Mouse (Mus musculus): ENCODE data around the gene Trhr2.

The Trhr2 gene

DNA sequence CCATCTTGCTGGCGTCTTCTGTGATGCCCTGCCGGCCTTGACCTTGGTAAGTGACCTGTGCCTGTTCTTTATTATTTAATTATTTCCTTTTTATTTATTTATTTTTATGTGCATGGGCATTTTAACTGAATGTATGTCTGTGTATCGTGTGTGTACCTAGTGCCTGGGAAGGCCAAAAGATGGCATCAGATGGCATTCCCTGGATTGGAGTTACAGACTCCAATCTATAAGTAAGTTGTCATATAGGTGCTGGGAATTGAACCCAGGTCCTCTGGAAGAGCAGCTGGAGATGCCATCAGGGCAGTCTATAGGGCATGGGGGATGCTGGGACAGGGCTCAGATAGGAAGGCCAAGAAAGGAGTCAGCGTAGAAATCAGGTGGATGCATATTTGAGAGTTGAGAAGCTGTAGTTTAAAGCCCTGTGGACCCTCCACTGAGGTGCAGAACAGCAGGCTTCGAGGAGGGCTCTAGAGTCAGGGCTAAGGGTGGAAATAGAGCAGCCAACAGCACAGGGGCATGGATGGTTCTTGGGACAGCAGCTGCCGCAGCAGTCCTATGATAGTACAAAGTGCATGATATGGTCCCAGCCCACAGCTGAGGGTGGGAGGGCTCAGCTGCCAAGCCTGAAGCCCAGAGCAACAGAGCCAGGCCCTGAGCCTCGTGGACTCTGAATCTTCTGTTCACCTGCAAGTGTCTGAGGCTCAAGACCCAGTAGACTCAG lies at the start of gene Trhr2:
Gene Trhr2, minus strand, starts transcription at position 51 of the 721 bp plus-strand sequence.
- DNase-seq (ENCODE audit: low spot score) = no peak

DNA sequence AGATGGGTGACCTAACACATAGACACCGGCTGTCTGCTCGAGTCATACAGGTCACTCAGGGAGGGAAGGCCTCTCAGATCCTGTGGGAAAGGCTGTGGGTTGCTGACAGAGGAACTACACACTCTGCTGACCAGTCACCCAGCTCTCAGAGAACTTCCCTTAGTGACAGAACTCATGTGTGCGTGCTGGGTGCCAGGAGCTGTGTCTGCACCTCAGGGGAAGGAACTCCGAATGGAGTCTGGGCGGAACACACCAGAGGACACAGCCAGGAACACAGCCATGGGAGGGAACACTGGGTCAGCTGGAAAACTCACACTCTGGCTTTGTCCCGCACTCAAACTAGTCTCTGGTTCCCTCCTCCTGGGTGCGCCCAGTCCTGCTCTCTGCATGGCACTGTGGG lies 47.1 kb upstream of the Trhr2 start:
- no peak for DNase-seq (ENCODE audit: low spot score)

DNA sequence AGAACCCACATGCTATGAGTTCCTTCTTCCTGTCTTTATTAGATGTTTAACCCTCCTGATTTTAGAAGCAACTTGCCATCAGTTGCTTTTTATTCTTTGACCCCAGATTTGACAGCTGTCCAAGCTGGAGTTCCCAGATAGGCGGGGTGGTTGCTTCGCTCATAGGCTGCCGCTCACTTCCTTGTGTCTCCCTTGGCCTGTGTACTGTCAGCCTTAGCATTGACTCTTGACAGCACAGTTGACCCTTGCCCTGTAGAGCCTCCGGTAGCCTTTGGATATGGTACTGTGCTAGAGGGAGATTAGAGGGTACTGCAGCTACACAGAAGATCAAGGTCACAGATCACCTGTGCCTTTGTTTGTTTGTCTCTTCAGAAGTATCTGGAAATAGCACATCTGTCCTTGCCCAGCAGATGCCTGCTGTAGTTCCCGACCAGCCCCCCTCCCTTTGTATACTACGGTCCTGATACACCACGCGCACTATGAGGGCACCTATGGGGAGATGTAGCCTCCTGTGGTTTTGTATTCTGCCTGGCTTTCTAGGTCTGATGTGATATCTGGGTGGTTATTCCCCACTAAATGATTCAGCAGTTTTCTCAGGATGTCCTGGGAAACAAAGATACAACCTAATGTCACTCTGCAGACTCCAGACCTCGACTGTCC lies 44.7 kb upstream of the Trhr2 start:
- no peak for DNase-seq (ENCODE audit: low spot score)

DNA sequence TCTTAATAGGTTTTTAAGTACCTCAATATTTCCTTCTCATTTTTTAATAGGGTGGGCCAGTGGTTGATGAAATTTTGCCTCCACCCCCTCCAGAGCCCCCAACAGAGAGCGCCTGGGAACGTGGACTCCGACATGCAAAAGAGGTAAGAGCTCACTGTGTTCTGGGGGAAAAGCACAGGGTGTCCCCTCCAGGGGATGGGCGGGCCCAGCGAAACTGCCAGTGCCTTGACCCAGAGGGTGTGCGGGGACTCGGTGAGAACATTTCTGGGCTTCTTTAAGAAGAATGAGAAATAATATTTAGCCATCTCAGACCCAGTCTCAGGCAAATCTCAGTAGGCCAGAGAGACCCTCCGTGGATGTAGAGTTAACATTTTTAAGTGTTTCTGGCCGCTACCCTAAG lies 37.6 kb upstream of the Trhr2 start:
- no peak for DNase-seq (ENCODE audit: low spot score)

DNA sequence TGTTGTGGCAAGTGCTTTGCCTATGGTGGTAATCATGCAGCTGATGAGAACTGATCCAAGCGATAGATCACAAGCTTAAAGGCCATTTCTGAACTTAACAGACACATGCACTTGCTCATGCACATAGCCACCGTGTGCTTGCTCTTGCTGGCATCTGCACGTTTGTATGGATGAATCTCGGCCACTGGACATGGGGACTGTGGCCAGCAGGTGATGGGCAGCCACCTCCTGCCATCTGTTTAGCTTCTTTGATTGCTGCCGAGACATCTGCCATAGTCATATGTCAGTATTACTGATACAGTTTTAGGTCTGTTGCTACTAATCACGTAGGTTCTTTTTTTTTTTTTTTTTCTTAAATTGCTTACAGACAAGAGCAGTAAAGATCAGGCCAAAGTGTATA lies 34.7 kb upstream of the Trhr2 start:
- no peak for DNase-seq (ENCODE audit: low spot score)

DNA sequence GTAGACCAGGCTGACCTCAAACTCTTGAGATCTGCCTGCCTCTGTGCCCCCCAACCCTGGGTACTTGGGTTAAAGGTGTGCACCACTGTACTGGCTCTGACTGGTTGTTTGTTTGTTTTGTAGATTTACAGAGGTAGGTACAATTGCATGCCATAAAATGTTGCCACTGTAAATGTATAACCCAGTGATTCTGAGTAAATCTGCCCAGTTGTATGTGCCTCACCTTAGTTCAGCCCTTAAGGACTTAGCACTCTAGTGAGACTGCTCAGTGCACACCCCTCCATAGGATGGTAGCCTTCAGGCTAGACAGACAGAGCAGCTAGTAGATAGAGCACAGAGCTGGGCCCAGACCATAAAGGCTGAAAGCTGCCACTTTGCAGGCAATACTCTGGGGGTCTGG lies 33.2 kb upstream of the Trhr2 start:
- no peak for DNase-seq (ENCODE audit: low spot score)

DNA sequence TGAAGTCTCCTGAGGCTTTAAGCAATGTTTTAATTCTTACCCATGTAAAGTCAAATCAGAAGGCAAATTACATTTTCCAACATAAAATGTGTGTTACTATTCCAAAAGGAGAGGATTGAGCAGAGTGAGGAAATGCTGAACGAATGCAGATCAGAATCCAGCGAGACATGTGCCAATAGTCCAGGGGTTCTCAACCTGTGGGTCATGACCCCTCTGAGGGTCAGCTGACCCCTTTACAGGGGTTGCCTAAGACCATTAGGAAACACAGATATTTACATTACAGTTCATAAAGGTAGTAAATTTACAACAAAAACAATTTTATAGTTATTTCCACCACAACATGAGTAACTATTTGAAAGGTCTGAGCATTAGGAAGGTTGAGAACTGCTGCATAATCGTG lies 30.2 kb upstream of the Trhr2 start:
- no peak for DNase-seq (ENCODE audit: low spot score)

GRCm38 (mm10) chr8:122389357-122389756 lies 28.8 kb upstream of the Trhr2 start:
- no peak for DNase-seq (ENCODE audit: low spot score)

GRCm38 (mm10) chr8:122383039-122383438 lies 22.5 kb upstream of the Trhr2 start:
- DNase-seq (ENCODE audit: low spot score) = no peak

DNA sequence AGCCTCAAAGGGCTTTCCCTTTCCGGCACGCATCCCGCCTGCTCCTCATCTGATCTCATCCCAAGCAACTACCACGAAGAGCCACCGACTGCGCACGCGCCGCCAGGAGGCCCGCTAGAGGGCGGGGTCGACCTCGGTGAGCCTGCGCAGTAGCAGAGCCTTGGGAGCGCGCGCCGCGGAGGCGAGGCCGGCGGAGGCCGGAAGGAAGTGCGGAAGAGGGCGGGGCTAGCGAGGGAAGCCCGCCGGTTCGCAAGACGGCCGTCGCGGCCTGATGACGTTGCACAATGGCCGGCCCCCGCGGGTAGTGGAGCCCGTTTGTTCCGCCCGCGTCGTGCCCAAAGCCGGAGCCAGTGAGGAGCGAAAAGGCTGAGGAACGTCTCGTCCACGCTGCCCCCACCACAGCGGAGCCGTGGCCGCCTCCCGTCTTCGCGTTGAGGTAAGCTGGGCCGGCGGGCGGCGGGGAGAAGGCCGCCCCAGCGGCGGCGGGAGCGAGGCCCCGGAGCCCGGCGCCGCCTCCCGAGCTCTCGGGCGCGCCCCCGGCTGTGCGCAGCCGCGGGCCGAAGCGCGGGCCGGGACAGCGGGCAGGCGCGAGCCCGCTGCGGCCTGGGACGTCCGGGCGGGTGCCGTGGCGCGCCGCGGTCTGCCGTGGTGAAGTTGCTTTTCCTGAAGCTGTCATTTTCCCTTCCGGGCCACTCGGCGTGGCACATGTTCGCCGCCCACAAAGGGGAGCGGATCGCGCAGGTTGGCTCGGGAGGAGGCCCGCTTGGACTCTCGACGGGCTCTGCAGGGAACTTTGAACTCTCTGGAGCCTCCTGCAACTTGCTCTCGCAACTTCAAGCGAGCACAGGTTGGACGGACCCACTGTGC lies 16.1 kb upstream of the Trhr2 start, which contains the start of gene Zc3h18:
Gene Zc3h18, plus strand, starts transcription at position 245 of the 867 bp plus-strand sequence.
- peak; percentile 100 for DNase-seq (ENCODE audit: low spot score)

DNA sequence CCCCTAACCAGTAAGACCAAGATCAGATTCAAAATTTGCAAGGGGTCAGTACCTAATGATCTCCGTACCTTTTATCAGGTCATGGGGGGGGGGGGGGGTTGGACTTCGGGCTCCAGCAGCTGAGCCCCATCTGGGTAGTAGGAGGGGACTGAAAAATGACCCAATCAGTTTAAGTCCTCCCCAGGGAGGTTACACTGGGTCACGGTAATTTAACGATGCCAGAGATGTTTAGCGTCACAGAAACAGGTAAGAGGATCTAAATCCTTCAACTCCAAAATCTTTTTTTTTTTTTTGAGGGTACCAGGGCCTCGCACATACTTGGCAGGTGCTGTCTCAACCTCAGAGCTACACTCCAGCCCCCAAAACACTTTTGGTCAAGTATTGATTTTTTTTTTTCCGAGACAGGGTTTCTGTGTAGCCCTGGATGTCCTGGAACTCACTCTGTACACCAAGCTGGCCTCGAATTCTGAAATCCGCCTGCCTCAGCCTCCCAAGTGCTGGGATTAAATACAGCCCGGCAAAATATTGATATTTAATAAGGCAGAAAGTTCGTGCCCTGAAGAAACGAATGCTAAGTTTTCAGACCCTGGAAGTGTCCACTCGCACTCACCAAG lies 15.3 kb upstream of the Trhr2 start:
- no peak for DNase-seq (ENCODE audit: low spot score)

- no peak for DNase-seq (ENCODE audit: low spot score)
Observed at GRCm38 (mm10) chr8:122375320-122375719, 14.8 kb upstream of the Trhr2 start.

GRCm38 (mm10) chr8:122371706-122372105 lies 11.2 kb upstream of the Trhr2 start:
- DNase-seq (ENCODE audit: low spot score) = no peak

- peak; percentile 66 for DNase-seq (ENCODE audit: low spot score)
Observed at GRCm38 (mm10) chr8:122369665-122370064, 9.1 kb upstream of the Trhr2 start.

- DNase-seq (ENCODE audit: low spot score) = no peak
Observed at GRCm38 (mm10) chr8:122368494-122368893, 7.9 kb upstream of the Trhr2 start.

GRCm38 (mm10) chr8:122362967-122363366 lies 2.4 kb upstream of the Trhr2 start:
- no peak for DNase-seq (ENCODE audit: low spot score)

DNA sequence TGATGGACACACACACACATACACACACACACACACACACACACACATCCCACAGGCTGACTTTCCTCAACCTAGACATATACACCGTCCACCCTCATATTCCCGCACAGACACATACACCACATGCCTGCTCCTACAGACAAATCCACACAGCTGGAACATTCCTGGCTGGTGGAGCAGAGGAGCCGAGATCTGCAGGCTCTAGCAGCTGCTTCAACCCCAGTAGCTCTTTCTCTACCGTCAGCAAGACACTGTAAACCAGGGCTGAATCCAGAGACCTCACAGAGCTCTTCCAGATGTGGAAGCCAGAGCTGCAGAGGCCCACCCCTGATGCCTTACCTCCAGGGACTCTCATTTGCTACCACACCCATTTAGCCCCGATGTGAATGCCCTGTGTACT lies 1.7 kb upstream of the Trhr2 start:
- DNase-seq (ENCODE audit: low spot score) = no peak

GRCm38 (mm10) chr8:122359111-122359775 lies 1.3 kb downstream of the Trhr2 start:
- DNase-seq (ENCODE audit: low spot score) = no peak

- DNase-seq (ENCODE audit: low spot score) = no peak
Observed at GRCm38 (mm10) chr8:122357641-122358040, 2.9 kb downstream of the Trhr2 start.

GRCm38 (mm10) chr8:122357202-122357601 lies 3.3 kb downstream of the Trhr2 start:
- DNase-seq (ENCODE audit: low spot score) = no peak
